Mouse (Mus musculus): ENCODE measurements around the gene Map2k2.

DNA sequence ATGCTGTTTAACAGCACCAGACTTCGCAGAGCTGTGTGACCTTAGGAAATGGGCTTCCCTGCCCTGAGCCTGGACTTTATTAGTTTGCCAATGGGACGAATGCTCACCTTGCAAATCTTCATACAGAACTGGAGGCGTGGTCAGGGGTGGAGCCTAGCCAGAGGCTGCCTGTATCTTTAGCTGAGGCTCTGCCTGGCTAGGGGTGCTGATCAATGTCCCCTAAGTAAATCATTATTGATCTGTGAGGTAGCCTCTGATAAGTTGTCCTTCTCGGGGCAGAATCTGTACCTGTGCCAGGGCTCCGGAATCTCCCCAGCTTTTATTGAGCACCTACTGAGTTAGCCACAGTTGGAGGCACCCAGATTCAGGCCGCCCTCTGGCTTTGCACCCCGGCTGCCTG is 15.1 kb upstream of the Map2k2 start:
- TF ChIP-seq CTCF (IDR thresholded peaks at IDR 0.05; ENCODE audit: borderline replicate concordance, insufficient read depth, low read depth, low read length): no peak
- TF ChIP-seq POLR2A (IDR thresholded peaks at IDR 0.05; ENCODE audit: borderline replicate concordance, insufficient read depth, low read length): no peak
